Mouse (Mus musculus): ENCODE measurements around the gene Exoc3l. TPM values are rescaled to one million over a fixed set of nuclear protein-coding genes. Genes with fewer than 3 reads are reported as not detected.
"Not testable (repeated sequence)": the region's sequence is repeated elsewhere in the genome, so short reads cannot be mapped to it uniquely, and the experiment has no call there.

Exoc3l gene
- total RNA-seq, 4 experiments from 2014 or later, result 1.4 to 2.2 (median 1.8) TPM

- no peak for DNase-seq (ENCODE audit: low spot score in 2 of 2)
These were observed 3.4 kb downstream of the Exoc3l start for GRCm38 (mm10) chr8:105292471-105292870.

DNA sequence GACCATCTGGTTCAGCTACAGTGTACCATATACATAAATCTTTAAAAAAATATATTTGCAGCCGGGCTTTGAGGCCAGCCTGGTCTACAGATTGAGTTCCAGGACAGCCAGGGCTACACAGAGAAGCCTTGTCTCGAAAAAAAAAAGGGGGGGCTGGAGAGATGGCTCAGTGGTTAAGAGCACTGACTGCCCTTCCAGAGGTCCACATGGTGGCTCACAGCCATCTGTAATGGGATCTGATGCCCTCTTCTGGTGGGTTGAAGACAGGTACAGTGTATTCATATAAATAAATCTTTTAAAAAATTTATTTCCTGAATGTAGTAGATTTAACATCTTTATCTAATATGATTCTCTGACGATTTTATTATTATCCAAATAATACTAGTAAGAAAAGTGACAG, 4.1 kb downstream of the Exoc3l start:
- DNase-seq (ENCODE audit: low spot score in 2 of 2), result not testable (repeated sequence)

- DNase-seq (ENCODE audit: low spot score in 2 of 2), result not testable (repeated sequence)
These were observed 4.5 kb downstream of the Exoc3l start for GRCm38 (mm10) chr8:105291364-105291763.

DNA sequence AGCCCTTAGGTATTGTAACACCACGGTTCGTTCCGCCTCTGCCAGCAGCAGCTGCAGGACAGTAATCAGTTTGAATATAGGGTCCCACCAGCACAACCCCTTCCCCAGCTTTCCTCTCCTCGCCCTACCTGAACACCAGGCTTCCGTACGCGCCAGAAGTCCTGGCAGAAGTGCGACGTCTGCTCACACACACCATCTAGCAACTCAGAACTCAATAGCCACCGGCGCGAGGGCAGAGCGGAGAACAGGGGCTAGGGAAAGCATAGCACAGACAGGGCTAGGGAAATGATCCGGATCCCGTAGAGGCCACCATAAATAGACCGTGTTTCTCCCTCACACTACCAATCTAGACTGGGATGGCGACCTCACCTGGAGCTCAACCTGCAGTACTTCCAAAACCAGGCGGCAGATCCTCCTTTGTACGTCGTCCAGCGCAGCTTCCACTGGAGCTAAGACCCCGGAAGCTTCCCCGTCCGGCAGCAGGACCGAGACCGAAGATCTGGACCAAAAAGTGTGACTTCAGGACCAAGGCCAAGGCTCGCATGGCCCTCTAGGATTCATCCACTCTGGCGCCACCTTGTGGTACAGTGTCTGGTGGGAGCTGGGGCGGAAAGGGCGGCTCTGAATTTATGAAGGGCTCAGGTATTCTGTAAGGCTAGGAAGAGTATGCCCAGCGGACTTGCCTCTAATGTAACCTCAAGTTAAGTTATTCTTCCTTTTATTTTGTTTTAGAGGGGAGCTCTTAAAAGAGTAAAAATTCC, 5.2 kb downstream of the Exoc3l start:
- no peak for DNase-seq (ENCODE audit: low spot score in 2 of 2)

GRCm38 (mm10) chr8:105289805-105290460, 6.0 kb downstream of the Exoc3l start, which contains the start of gene 4931428F04Rik:
TSS of gene 4931428F04Rik (minus strand) at chr8:105289864.
- peak in 1 of 2 experiments; percentile 59 for DNase-seq (ENCODE audit: low spot score in 2 of 2)

DNA sequence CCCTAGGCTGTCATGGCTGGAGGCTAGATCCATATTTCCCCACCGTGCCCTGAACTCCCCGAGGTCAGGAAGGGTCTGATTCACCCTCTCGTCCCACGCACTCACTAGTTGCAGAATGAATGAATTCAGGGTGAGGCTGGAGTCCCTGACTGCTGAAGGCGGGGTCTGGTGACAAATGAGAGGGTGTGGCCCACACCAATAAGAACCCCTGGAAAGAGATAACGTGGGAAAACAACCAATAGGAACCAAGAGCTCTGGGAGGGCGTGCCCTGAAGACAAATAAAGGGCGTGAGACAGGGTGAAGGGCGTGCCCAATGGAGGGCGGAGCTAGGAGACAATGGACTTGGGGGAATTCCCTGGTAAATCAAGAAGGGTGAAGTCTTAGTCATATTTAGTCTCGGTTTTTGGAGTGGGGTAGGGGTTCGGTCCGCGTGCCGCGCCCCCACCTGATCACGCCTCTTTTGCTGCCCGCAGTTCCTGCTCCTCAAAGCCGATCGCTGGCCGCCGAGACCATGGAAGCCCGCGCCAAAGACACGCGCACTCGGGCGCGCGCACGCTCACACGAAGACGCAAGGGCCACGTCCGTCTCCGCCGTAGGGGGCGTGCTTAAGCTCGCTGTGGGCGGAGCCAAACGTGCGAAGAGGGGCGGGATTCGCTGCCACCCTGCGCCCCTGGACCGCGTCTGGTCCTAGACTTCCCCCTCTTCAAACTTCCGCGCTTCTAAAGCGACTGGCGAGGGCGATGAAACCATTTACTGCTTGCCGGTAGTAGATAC, 6.8 kb downstream of the Exoc3l start:
- DNase-seq (ENCODE audit: low spot score in 2 of 2), result peak; percentile 92 to 93

GRCm38 (mm10) chr8:105288231-105288630, 7.7 kb downstream of the Exoc3l start:
- DNase-seq (ENCODE audit: low spot score in 2 of 2), result no peak

GRCm38 (mm10) chr8:105286907-105287306, 9.0 kb downstream of the Exoc3l start:
- no peak for DNase-seq (ENCODE audit: low spot score in 2 of 2)

DNA sequence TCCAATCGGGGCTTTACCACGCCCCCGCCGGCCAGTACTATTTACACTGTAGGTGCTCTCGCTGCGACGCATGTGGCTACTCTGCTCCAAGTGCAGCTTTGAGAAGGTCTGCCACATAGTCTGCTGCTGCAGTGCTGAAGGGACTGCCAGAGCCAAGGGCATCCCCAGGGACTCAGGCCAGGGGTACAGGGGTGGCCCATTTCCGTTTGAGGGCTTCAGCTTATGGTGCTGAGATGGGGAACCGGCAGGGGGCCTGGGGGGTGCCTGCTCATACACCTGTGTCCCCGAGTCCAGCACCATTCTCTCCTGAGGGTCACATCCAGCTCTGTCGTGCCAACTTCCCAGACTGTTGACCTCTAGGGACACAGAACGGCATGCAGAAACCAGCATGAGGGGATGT, 10.4 kb downstream of the Exoc3l start:
- DNase-seq (ENCODE audit: low spot score in 2 of 2), result no peak

- DNase-seq (ENCODE audit: low spot score in 2 of 2), result no peak
These were observed 12.8 kb downstream of the Exoc3l start for GRCm38 (mm10) chr8:105283074-105283473.

GRCm38 (mm10) chr8:105282239-105282638, 13.7 kb downstream of the Exoc3l start:
- no peak for DNase-seq (ENCODE audit: low spot score in 2 of 2)

GRCm38 (mm10) chr8:105281821-105282220, 14.1 kb downstream of the Exoc3l start:
- DNase-seq (ENCODE audit: low spot score in 2 of 2), result no peak

DNA sequence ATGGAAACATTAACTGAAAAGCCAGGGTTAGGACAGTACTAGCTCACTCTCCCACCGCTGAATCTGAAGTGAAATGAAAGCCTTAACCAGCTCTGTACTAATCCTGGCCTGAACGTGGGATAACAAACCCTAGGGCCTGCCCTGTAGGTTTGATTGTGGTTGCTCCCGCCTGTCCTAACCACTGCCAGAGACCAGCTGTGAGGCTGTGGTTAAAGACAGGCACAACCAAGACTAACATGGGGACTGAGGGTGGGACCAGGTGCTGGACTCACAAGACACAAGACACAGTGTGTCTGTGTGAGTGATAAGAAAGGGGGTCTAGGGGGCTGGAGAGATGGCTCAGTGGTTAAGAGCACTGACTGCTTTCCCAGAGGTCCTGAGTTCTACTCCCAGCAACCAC, 15.3 kb downstream of the Exoc3l start:
- no peak for DNase-seq (ENCODE audit: low spot score in 2 of 2)

DNA sequence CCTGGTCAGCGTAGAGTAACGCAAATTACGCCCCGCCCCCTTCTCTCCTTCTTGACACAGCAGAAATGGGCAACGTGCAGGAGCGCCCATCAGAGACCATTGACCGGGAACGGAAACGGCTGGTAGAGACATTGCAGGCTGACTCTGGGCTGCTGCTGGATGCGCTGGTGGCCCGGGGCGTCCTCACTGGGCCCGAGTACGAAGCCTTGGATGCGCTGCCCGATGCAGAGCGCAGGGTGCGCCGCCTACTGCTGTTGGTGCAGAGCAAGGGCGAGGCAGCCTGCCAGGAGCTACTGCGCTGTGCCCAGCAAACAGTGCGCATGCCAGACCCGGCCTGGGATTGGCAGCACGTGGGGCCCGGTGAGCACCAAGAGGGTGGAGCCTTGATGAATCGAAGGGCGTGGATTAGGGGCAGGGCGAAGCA, 17.0 kb downstream of the Exoc3l start:
- DNase-seq (ENCODE audit: low spot score in 2 of 2), result peak; percentile 77 to 88

DNA sequence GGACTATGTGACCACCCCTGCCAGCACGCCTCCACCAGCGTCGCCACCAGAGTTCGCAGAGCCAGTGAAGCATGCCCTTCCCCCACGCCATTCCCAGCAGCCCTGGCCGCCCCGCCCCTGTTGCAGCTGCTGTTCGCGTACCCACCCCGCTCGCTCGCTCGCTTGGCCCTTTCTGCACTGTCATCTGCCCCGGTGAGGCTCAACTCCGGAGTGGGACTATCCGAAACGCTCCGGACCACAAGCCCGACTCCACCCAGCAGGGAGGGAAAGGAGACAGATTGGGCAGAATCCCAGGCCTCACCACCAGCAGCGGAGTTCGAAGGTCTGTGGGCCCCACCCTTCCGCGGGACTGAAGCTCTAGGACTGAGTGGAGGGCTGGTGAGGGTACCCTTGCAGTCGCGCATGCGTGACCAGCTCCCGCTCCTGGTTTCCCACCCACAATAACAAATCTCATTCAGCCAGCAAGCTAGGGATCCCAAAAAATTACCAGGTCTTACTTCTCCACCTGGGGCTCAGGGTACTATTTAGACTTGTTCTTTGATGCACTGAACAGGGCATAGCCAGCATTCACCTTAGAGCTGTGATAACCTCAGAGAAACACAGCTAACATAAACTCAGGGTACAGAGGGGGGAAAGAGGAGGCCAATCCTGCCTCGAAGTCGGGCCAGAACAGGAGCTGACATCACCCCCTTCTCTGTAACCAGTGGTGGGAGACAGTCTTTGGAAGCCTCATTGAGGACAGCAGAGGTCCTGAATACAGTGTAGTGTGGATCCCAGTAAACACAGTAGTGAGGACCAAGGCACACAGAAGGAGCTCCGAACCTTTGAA, 19.4 kb downstream of the Exoc3l start:
- DNase-seq (ENCODE audit: low spot score in 2 of 2), result no peak

DNA sequence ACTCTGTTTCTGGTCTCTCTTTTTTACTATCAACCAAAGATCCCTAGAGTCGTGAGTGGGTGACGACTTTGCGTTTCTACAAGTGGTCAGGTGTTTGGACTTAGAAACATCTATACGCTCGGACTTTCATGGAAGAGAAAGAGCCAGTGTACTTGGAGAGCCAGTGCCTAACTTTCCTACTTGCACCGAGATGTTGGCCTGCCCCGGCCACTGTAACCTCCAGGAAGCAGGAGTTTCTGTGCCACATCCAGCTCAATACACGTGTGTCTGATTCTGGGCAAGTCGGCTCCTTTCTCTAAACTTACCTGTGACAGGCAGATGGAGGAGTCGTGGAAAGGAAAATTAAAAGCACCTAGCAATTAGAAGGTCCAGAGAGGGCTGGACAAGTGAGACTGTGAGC, 20.1 kb downstream of the Exoc3l start, which contains the start of gene Nol3:
Nol3 (plus strand) TSS at position 301 of the 400 bp plus-strand sequence.
- no peak for DNase-seq (ENCODE audit: low spot score in 2 of 2)

- no peak for DNase-seq (ENCODE audit: low spot score in 2 of 2)
These were observed 20.5 kb downstream of the Exoc3l start for GRCm38 (mm10) chr8:105275387-105275786.

DNA sequence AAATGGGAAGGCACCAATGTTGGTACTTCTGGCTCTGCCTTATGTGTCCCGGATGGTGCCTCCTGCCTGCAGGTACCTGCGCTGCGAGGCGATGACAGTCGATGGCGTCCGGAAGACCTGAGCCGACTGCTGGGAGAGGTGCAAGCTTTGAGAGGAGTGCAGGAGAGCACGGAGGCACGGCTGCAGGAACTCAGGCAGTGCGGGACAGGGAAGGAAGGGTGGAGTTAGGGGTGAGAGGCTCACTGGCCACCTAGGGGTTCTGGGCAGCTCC, 25.1 kb downstream of the Exoc3l start:
- no peak for DNase-seq (ENCODE audit: low spot score in 2 of 2)

DNA sequence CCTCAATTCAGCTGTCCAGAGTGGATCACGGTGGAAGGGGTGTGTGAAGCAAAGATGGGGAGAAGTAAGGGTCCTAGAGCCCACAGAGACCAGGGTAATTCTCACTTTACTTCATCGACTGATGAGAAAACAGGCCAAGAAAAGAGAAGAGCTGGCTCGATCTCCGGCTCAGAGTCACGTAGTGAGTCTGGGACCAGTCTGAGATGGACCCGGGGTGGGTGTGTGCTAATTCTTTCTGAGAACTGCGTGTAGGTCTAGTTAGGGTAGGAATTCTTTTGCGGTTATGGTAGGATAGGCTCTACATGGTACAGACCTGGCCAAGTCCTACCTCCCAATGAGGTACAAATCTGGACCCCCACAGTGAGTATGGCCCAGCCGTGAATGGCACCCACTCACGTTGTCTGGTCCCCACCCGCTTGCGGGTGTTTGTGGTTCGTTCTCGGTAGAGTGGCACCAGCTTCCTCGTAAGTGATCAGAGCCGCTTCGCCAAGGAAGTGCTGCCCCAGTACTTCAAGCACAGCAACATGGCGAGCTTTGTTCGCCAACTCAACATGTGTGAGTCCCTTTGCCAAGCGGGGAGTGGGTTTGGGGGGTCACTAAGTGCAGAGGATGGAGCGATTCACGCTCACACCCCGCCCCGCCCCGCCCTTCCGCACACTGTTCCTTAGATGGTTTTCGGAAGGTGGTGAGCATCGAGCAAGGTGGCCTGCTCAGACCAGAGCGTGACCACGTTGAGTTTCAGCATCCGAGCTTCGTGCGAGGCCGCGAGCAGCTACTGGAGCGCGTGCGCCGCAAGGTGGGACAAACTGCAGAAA, 25.6 kb downstream of the Exoc3l start:
- DNase-seq (ENCODE audit: low spot score in 2 of 2), result no peak

- peak in 1 of 2 experiments; percentile 67 for DNase-seq (ENCODE audit: low spot score in 2 of 2)
These were observed 26.4 kb downstream of the Exoc3l start, which contains the start of gene Hsf4 for GRCm38 (mm10) chr8:105269461-105269947. TSS of gene Hsf4 (plus strand) at chr8:105269801.
